Mouse (Mus musculus): ENCODE measurements around the gene Armh4. TPM values are rescaled to one million over a fixed set of nuclear protein-coding genes. Genes with fewer than 3 reads are reported as not detected.

Armh4 gene
- total and polyA plus RNA-seq, 2 experiments from 2014 or later = 17.9 to 23.3 TPM

- Histone ChIP-seq H3K4me3 (ENCODE audit: low read depth, low read length) (no peak overlapping the region), H3K9me3 (ENCODE audit: low read length) (no peaks in the 10 kb centered on the region), H3K27ac (ENCODE audit: low read depth, low read length) (no peak overlapping the region), H3K4me2 (ENCODE audit: low read depth, low read length, poor library complexity, severe bottlenecking) (no peak overlapping the region), H3K27me3 (ENCODE audit: insufficient read depth, low read length) (no peaks in the 10 kb centered on the region), H3K9ac (replicated peaks; ENCODE audit: low read length, poor library complexity, severe bottlenecking) (no peak overlapping the region), H3K36me3 (ENCODE audit: insufficient read depth, low read length) (no peaks in the 10 kb centered on the region), H3K4me1 (ENCODE audit: insufficient read depth, low read length) (no peaks in the 10 kb centered on the region)
- no peak for DNase-seq (ENCODE audit: low spot score)
- no peak for ATAC-seq (ENCODE audit: low FRiP score)
- TF ChIP-seq CTCF (IDR thresholded peaks at IDR 0.05) = no peak
Measured at GRCm38 (mm10) chr14:49719678-49720077, 63.5 kb downstream of the Armh4 start.

- TF ChIP-seq CTCF (IDR thresholded peaks at IDR 0.05) = peak; percentile 28; the same call in 1 of the 2 replicates
- Histone ChIP-seq H3K9me3 (ENCODE audit: low read length) (no peaks in the 10 kb centered on the region), H3K4me3 (ENCODE audit: low read depth, low read length) (no peak overlapping the region), H3K9ac (replicated peaks; ENCODE audit: low read length, poor library complexity, severe bottlenecking) (no peak overlapping the region), H3K36me3 (ENCODE audit: insufficient read depth, low read length) (no peaks in the 10 kb centered on the region), H3K27ac (ENCODE audit: low read depth, low read length) (no peak overlapping the region), H3K27me3 (ENCODE audit: insufficient read depth, low read length) (no peaks in the 10 kb centered on the region), H3K4me1 (ENCODE audit: insufficient read depth, low read length) (no peaks in the 10 kb centered on the region), H3K4me2 (ENCODE audit: low read depth, low read length, poor library complexity, severe bottlenecking) (no peak overlapping the region)
- WGBS = 47% methylated on average over 3 of the region's 3 CpGs
- DNase-seq (ENCODE audit: low spot score) = no peak
- ATAC-seq (ENCODE audit: low FRiP score) = no peak
Measured at GRCm38 (mm10) chr14:49711016-49711415, 72.2 kb downstream of the Armh4 start.

- Histone ChIP-seq H3K27me3 (ENCODE audit: insufficient read depth, low read length) (no peaks in the 10 kb centered on the region), H3K36me3 (ENCODE audit: insufficient read depth, low read length) (no peaks in the 10 kb centered on the region), H3K9ac (replicated peaks; ENCODE audit: low read length, poor library complexity, severe bottlenecking) (no peak overlapping the region), H3K4me3 (ENCODE audit: low read depth, low read length) (no peak overlapping the region), H3K4me2 (ENCODE audit: low read depth, low read length, poor library complexity, severe bottlenecking) (no peak overlapping the region), H3K27ac (ENCODE audit: low read depth, low read length) (no peak overlapping the region), H3K4me1 (ENCODE audit: insufficient read depth, low read length) (no peaks in the 10 kb centered on the region), H3K9me3 (ENCODE audit: low read length) (no peaks in the 10 kb centered on the region)
- 77% methylated on average over 3 of the region's 3 CpGs for WGBS
- no peak for DNase-seq (ENCODE audit: low spot score)
- no peak for ATAC-seq (ENCODE audit: low FRiP score)
- no peak for TF ChIP-seq CTCF (IDR thresholded peaks at IDR 0.05)
Measured at GRCm38 (mm10) chr14:49703432-49704200, 79.6 kb downstream of the Armh4 start.

GRCm38 (mm10) chr14:49679511-49680284 is 103.5 kb downstream of the Armh4 start:
- ATAC-seq (ENCODE audit: low FRiP score) = no peak
- Histone ChIP-seq H3K9me3 (ENCODE audit: low read length) (no peaks in the 10 kb centered on the region), H3K9ac (replicated peaks; ENCODE audit: low read length, poor library complexity, severe bottlenecking) (no peak overlapping the region), H3K4me1 (ENCODE audit: insufficient read depth, low read length) (no peaks in the 10 kb centered on the region), H3K4me2 (ENCODE audit: low read depth, low read length, poor library complexity, severe bottlenecking) (no peak overlapping the region), H3K27me3 (ENCODE audit: insufficient read depth, low read length) (no peaks in the 10 kb centered on the region), H3K4me3 (ENCODE audit: low read depth, low read length) (no peak overlapping the region), H3K27ac (ENCODE audit: low read depth, low read length) (no peak overlapping the region), H3K36me3 (ENCODE audit: insufficient read depth, low read length) (no peaks in the 10 kb centered on the region)
- 61% methylated on average over 5 of the region's 5 CpGs for WGBS
- DNase-seq (ENCODE audit: low spot score) = no peak
- no peak for TF ChIP-seq CTCF (IDR thresholded peaks at IDR 0.05)

- Histone ChIP-seq H3K27ac (ENCODE audit: low read depth, low read length) (no peak overlapping the region), H3K9ac (replicated peaks; ENCODE audit: low read length, poor library complexity, severe bottlenecking) (no peak overlapping the region), H3K4me3 (ENCODE audit: low read depth, low read length) (no peak overlapping the region), H3K9me3 (ENCODE audit: low read length) (no peaks in the 10 kb centered on the region), H3K36me3 (ENCODE audit: insufficient read depth, low read length) (no peaks in the 10 kb centered on the region), H3K27me3 (ENCODE audit: insufficient read depth, low read length) (no peaks in the 10 kb centered on the region), H3K4me1 (ENCODE audit: insufficient read depth, low read length) (no peaks in the 10 kb centered on the region), H3K4me2 (ENCODE audit: low read depth, low read length, poor library complexity, severe bottlenecking) (no peak overlapping the region)
- WGBS = 53% methylated on average over 2 of the region's 2 CpGs
- DNase-seq (ENCODE audit: low spot score) (no peak), ATAC-seq (ENCODE audit: low FRiP score) (no peak)
- no peak for TF ChIP-seq CTCF (IDR thresholded peaks at IDR 0.05)
Measured at GRCm38 (mm10) chr14:49676580-49676979, 106.6 kb downstream of the Armh4 start.

- ATAC-seq (ENCODE audit: low FRiP score) = no peak
Measured at GRCm38 (mm10) chr14:49660444-49660843, 122.7 kb downstream of the Armh4 start.

More at GRCm38 (mm10) chr14:49660444-49660843, 122.7 kb downstream of the Armh4 start:
- no peak for TF ChIP-seq CTCF (IDR thresholded peaks at IDR 0.05)
- Histone ChIP-seq H3K36me3 (ENCODE audit: insufficient read depth, low read length) (no peaks in the 10 kb centered on the region), H3K4me2 (ENCODE audit: low read depth, low read length, poor library complexity, severe bottlenecking) (no peak overlapping the region), H3K9ac (replicated peaks; ENCODE audit: low read length, poor library complexity, severe bottlenecking) (no peak overlapping the region), H3K4me1 (ENCODE audit: insufficient read depth, low read length) (no peaks in the 10 kb centered on the region), H3K4me3 (ENCODE audit: low read depth, low read length) (no peak overlapping the region), H3K27me3 (ENCODE audit: insufficient read depth, low read length) (no peaks in the 10 kb centered on the region), H3K27ac (ENCODE audit: low read depth, low read length) (no peak overlapping the region), H3K9me3 (ENCODE audit: low read length) (no peaks in the 10 kb centered on the region)
- 31% methylated on average over 4 of the region's 4 CpGs for WGBS
- DNase-seq (ENCODE audit: low spot score) = no peak
